ENCODE assay signal across 15 mouse cellular contexts in genomic region chr6:51108336-51108956, GRCm38 (mm10).
DNase-seq lines count a peak whose midpoint lies in the region; ATAC-seq and TF ChIP-seq lines count a peak whose summit lies in the region.
"Had no signal": no experiment of that assay in that cellular context is flagged by ENCODE, and none has a peak within 500 bp of the region (broad histone marks: within the 10 kb centered on the region; RNA-seq: fewer than 3 reads in every experiment).

No protein-coding gene starts in this region.

- no peak for TF ChIP-seq POLR2A in liver, adult 2 months (IDR thresholded peaks at IDR 0.05; ENCODE audit: extremely low read depth, insufficient read depth, low read length)

- WGBS in heart, embryonic 11.5 days (ENCODE audit: insufficient replicate concordance): 12% methylated on average over 8 of the region's 8 CpGs
- WGBS in liver, adult 2 months: 51% methylated on average over 8 of the region's 8 CpGs
- 29% methylated on average over 8 of the region's 8 CpGs for WGBS in liver, embryonic 12.5 days (ENCODE audit: insufficient replicate concordance)
- 31% methylated on average over 8 of the region's 8 CpGs for WGBS in limb, embryonic 13.5 days

- peak overlapping the region; percentile 59 for H3K27ac ChIP-seq in heart, embryonic 11.5 days (ENCODE audit: low read depth, low read length)
- H3K27ac ChIP-seq in liver, adult 2 months (replicated peaks; ENCODE audit: insufficient read depth, low read depth, low read length): no peak overlapping the region
- H3K27ac ChIP-seq in liver, embryonic 12.5 days: no peak overlapping the region
- H3K27ac ChIP-seq in limb, embryonic 13.5 days: peak overlapping the region; percentile 23; the same call in 1 of the 2 replicates
- H3K27ac ChIP-seq: layer of hippocampus, adult 2 months; limb, embryonic 15.5 days had no signal

- no peaks in the 10 kb centered on the region for H3K9me3 ChIP-seq in heart, embryonic 11.5 days (replicated peaks; ENCODE audit: control insufficient read depth, low read length)
- H3K9me3 ChIP-seq in liver, embryonic 12.5 days (replicated peaks): no peaks in the 10 kb centered on the region
- H3K9me3 ChIP-seq in limb, embryonic 13.5 days: no peaks in the 10 kb centered on the region
- H3K9me3 ChIP-seq: limb, embryonic 15.5 days had no signal

- DNase-seq in heart, postnatal 4 days: no peak
- DNase-seq in liver, adult 2 months (ENCODE audit: extremely low read depth, low read depth, low spot score): peak; percentile 68
- DNase-seq in embryo, embryonic 9.5 days (ENCODE audit: extremely low spot score): peak; percentile 41
- no peak for DNase-seq in B cell, adult 2 months
- DNase-seq in left cerebral cortex, adult 8-10 months (ENCODE audit: low spot score in 2 of 2): no peak
- DNase-seq: cerebellum, adult 8-10 months; lung, postnatal 4 days; spleen, adult 18-20 months had no signal

- H3K4me3 ChIP-seq in heart, embryonic 11.5 days (ENCODE audit: low read depth, low read length): no peak overlapping the region
- H3K4me3 ChIP-seq in liver, adult 2 months (ENCODE audit: insufficient read depth, low read depth, low read length): no peak overlapping the region
- H3K4me3 ChIP-seq in liver, embryonic 12.5 days: no peak overlapping the region
- H3K4me3 ChIP-seq in limb, embryonic 13.5 days: no peak overlapping the region
- H3K4me3 ChIP-seq: layer of hippocampus, adult 2 months; limb, embryonic 15.5 days; myocyte had no signal

- no peaks in the 10 kb centered on the region; the same call in 1 of the 2 replicates for H3K4me1 ChIP-seq in heart, embryonic 11.5 days (ENCODE audit: control insufficient read depth, insufficient read depth, low read length)
- peaks cover 2% of the 10 kb centered on the region for H3K4me1 ChIP-seq in liver, adult 2 months (ENCODE audit: control insufficient read depth, insufficient read depth, low read length)
- no peaks in the 10 kb centered on the region for H3K4me1 ChIP-seq in liver, embryonic 12.5 days
- peaks cover 23% of the 10 kb centered on the region; the same call in 1 of the 2 replicates for H3K4me1 ChIP-seq in limb, embryonic 13.5 days

- no peaks in the 10 kb centered on the region for H3K27me3 ChIP-seq in heart, embryonic 11.5 days (ENCODE audit: control insufficient read depth, insufficient read depth, low read length)
- no peaks in the 10 kb centered on the region for H3K27me3 ChIP-seq in liver, adult 2 months (ENCODE audit: control insufficient read depth, insufficient read depth, low read length)
- no peaks in the 10 kb centered on the region for H3K27me3 ChIP-seq in liver, embryonic 12.5 days (replicated peaks)
- no peaks in the 10 kb centered on the region for H3K27me3 ChIP-seq in limb, embryonic 13.5 days
- H3K27me3 ChIP-seq: limb, embryonic 15.5 days had no signal

- peak overlapping the region; percentile 2; the same call in 1 of the 2 replicates for H3K9ac ChIP-seq in heart, embryonic 11.5 days (ENCODE audit: low read depth, low read length)
- no peak overlapping the region for H3K9ac ChIP-seq in liver, adult 2 months (ENCODE audit: low read depth, low read length)
- no peak overlapping the region for H3K9ac ChIP-seq in liver, embryonic 12.5 days
- no peak overlapping the region for H3K9ac ChIP-seq in limb, embryonic 13.5 days
- H3K9ac ChIP-seq: limb, embryonic 15.5 days had no signal

- TF ChIP-seq CTCF in liver, adult 2 months (IDR thresholded peaks at IDR 0.05; ENCODE audit: low read depth, low read length): no peak

- no peak for ATAC-seq in heart, embryonic 11.5 days (replicated peaks; ENCODE audit: insufficient number of reproducible peaks, low FRiP score, low TSS enrichment)
- ATAC-seq in liver, embryonic 12.5 days: no peak
- ATAC-seq in limb, embryonic 13.5 days (ENCODE audit: low FRiP score, low read depth): no peak
- ATAC-seq: intestine, postnatal 0 days had no signal

- no peak overlapping the region for H3K4me2 ChIP-seq in heart, embryonic 11.5 days
- H3K4me2 ChIP-seq in liver, embryonic 12.5 days: no peak overlapping the region
- H3K4me2 ChIP-seq in limb, embryonic 13.5 days (replicated peaks): no peak overlapping the region
- H3K4me2 ChIP-seq: limb, embryonic 15.5 days had no signal

- no peaks in the 10 kb centered on the region for H3K79me2 ChIP-seq in liver, adult 2 months (ENCODE audit: control insufficient read depth, insufficient read depth, low read length)

- H3K36me3 ChIP-seq in heart, embryonic 11.5 days (ENCODE audit: control insufficient read depth, insufficient read depth, low read length): no peaks in the 10 kb centered on the region
- H3K36me3 ChIP-seq in liver, adult 2 months (ENCODE audit: control insufficient read depth, insufficient read depth, low read length): no peaks in the 10 kb centered on the region
- no peaks in the 10 kb centered on the region for H3K36me3 ChIP-seq in liver, embryonic 12.5 days
- H3K36me3 ChIP-seq in limb, embryonic 13.5 days: no peaks in the 10 kb centered on the region
- H3K36me3 ChIP-seq: limb, embryonic 15.5 days had no signal

Comparison
In these comparisons a context has a peak if more than half of its experiments do, and no peak if none do; other contexts are left out.
1. H3K27ac ChIP-seq: peak in heart, embryonic 11.5 days (single experiment) and limb, embryonic 13.5 days (single experiment); none in liver, adult 2 months (single experiment) and liver, embryonic 12.5 days (single experiment).
2. DNase-seq: peak in liver, adult 2 months (single experiment) and embryo, embryonic 9.5 days (single experiment); none in heart, postnatal 4 days (single experiment), B cell, adult 2 months (0 of 2) and left cerebral cortex, adult 8-10 months (0 of 2).